Mouse (Mus musculus): ENCODE measurements around the gene Arhgef28.

- TF ChIP-seq POLR2A (IDR thresholded peaks at IDR 0.05; ENCODE audit: low read depth, low read length) (no peak), CTCF (IDR thresholded peaks at IDR 0.05; ENCODE audit: borderline replicate concordance, insufficient read depth, low read length) (no peak)
These were observed 38.5 kb upstream of the Arhgef28 start for GRCm38 (mm10) chr13:98244571-98245350.
